Mouse (Mus musculus) CD4-positive naive resting alpha-beta T cell, adult 57 days (primary cell): ENCODE results near the gene Chrna4. TPM values are rescaled to one million over a fixed set of nuclear protein-coding genes. Genes with fewer than 3 reads are reported as not detected.

Experiments
- total RNA-seq: library from RNA; stranded (reverse); gene quantifications from one replicate; pipeline ENCODE4 v1.2.4, GENCODE M21; 2023

The Chrna4 gene
- not detected for total RNA-seq

DNA sequence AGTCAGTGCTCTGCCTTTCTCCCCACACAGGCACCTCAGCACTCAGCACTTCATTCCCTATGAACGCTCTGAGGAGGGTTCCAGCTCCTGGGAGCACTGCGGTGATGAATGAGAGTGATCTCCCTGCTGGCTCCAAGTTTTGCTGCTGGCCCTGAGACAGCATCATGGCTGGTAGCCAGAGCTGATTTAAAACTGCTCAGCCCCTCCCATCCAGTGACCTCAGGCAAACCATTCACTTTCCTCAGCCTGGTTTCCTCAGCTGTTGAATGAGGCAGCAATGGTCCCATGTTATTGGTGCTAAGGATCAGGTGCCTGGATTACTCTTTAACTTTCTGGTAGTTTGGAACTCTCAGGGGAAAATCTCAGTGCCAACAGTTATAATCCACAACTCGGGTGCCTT is at the start of gene Chrna4:
Gene Chrna4 (minus strand): TSS at position 110 of the 400 bp plus-strand sequence.

DNA sequence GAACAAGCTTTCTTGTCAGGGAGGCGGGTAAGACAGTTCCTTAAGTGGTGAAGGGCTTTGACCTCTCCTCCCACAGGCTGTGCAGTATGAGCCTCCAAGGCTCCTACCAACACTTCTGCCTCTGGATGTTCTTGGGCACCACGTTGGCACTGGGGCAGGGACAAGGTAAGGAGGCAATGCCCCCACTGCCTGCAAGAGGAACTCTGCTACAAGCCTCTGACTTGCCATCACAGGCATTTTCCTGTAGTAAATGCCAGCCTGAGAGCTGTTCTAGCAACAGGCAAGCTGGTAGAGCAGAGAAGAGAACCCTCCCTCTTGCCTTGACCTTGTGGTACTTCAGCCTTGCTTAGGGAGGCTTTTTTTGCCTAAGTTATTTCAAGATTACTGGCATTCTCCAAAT is 56.9 kb downstream of the Chrna4 start, which contains the start of gene Col20a1:
Gene Col20a1 (plus strand): TSS at position 87 of the 400 bp plus-strand sequence.

Other genes starting within 250 kb of the Chrna4 start
- 87.9 TPM for gene Ythdf1, start 122.6 kb downstream of the Chrna4 start, total RNA-seq
- gene Birc7, start 114.5 kb downstream of the Chrna4 start, total RNA-seq, result not detected
- gene Nkain4, start 88.8 kb downstream of the Chrna4 start, total RNA-seq, result 2.7 TPM
- 82.4 TPM for gene Arfgap1, start 76.3 kb downstream of the Chrna4 start, total RNA-seq
- gene Col20a1, start 57.0 kb downstream of the Chrna4 start, total RNA-seq, result 3.0 TPM
- gene Kcnq2, start 91.8 kb upstream of the Chrna4 start, total RNA-seq, result not detected
- not detected for gene Eef1a2, start 113.5 kb upstream of the Chrna4 start, total RNA-seq
- gene Ppdpf, start 143.7 kb upstream of the Chrna4 start, total RNA-seq, result 118 TPM
- gene Ptk6, start 159.2 kb upstream of the Chrna4 start, total RNA-seq, result not detected
- 0.59 TPM for gene Srms, start 169.6 kb upstream of the Chrna4 start, total RNA-seq
- 0.86 TPM for gene Fndc11, start 176.5 kb upstream of the Chrna4 start, total RNA-seq
- gene Helz2, start 198.5 kb upstream of the Chrna4 start, total RNA-seq, result 147 TPM
- 40.5 TPM for gene Gmeb2, start 244.5 kb upstream of the Chrna4 start, total RNA-seq